ENCODE assay signal across 9 mouse cellular contexts in genomic region chr2:154891585-154891984, GRCm38 (mm10). TPM values are rescaled to one million over a fixed set of nuclear protein-coding genes. Genes with fewer than 3 reads are reported as not detected.
A peak's percentile ranks its signal among the peaks of the same experiment; 100 is the strongest.
DNase-seq lines count a peak whose midpoint lies in the region; ATAC-seq and TF ChIP-seq lines count a peak whose summit lies in the region.
"Had no signal": no experiment of that assay in that cellular context is flagged by ENCODE, and none has a peak within 500 bp of the region (broad histone marks: within the 10 kb centered on the region; RNA-seq: fewer than 3 reads in every experiment).

No protein-coding gene starts in this region.

- peak overlapping the region; percentile 87 for H3K4me3 ChIP-seq in heart, embryonic 15.5 days
- H3K4me3 ChIP-seq in ES-E14 (ENCODE audit: insufficient read depth in 1 of 2, low read depth in 1 of 2, low read length in 2 of 2, poor library complexity in 1 of 2, severe bottlenecking in 1 of 2): peak overlapping the region; percentile 78 to 95
- H3K4me3 ChIP-seq in forebrain, embryonic 15.5 days: peak overlapping the region; percentile 94
- peak overlapping the region; percentile 84 for H3K4me3 ChIP-seq in liver, postnatal 0 days (ENCODE audit: low read depth, low read length)

- peak overlapping the region; percentile 86 for H3K27ac ChIP-seq in heart, embryonic 15.5 days
- peak overlapping the region; percentile 80; the same call in 1 of the 2 replicates for H3K27ac ChIP-seq in ES-E14 (ENCODE audit: insufficient read depth, low read depth, low read length, poor library complexity, severe bottlenecking)
- H3K27ac ChIP-seq in forebrain, embryonic 15.5 days (replicated peaks): no peak overlapping the region; the same call in 1 of the 2 replicates
- H3K27ac ChIP-seq in liver, postnatal 0 days (ENCODE audit: low read depth): peak overlapping the region; percentile 95

- peaks cover 13% of the 10 kb centered on the region for H3K4me1 ChIP-seq in heart, embryonic 15.5 days (replicated peaks)
- peaks cover 2 to 14% of the 10 kb centered on the region in 2 experiments; a peak in 2 of 4 replicates for H3K4me1 ChIP-seq in ES-E14 (ENCODE audit: control insufficient read depth in 2 of 2, insufficient read depth in 2 of 2, low read length in 2 of 2, poor library complexity in 1 of 2)
- peaks cover 26% of the 10 kb centered on the region for H3K4me1 ChIP-seq in forebrain, embryonic 15.5 days
- H3K4me1 ChIP-seq in liver, postnatal 0 days (ENCODE audit: insufficient read depth): peaks cover 15% of the 10 kb centered on the region

- H3K9ac ChIP-seq in heart, embryonic 15.5 days: peak overlapping the region; percentile 88
- peak overlapping the region; percentile 95; the same call in 1 of the 2 replicates for H3K9ac ChIP-seq in ES-E14 (ENCODE audit: insufficient read depth, low read depth, low read length, poor library complexity, severe bottlenecking)
- H3K9ac ChIP-seq in forebrain, embryonic 15.5 days (replicated peaks): peak overlapping the region; percentile 85
- H3K9ac ChIP-seq in liver, postnatal 0 days (replicated peaks): peak overlapping the region; percentile 96

- WGBS in heart, embryonic 15.5 days: 4% methylated on average over 2 of the region's 2 CpGs
- 19% methylated on average over 2 of the region's 2 CpGs for WGBS in forebrain, embryonic 15.5 days
- WGBS in liver, postnatal 0 days (ENCODE audit: insufficient replicate concordance): 2% methylated on average over 2 of the region's 2 CpGs

- H3K9me3 ChIP-seq in heart, embryonic 15.5 days (replicated peaks): no peaks in the 10 kb centered on the region
- H3K9me3 ChIP-seq in ES-E14 (ENCODE audit: control insufficient read depth, insufficient read depth, low read depth, low read length): no peaks in the 10 kb centered on the region
- H3K9me3 ChIP-seq in forebrain, embryonic 15.5 days: no peaks in the 10 kb centered on the region
- H3K9me3 ChIP-seq in liver, postnatal 0 days (ENCODE audit: low read length): no peaks in the 10 kb centered on the region

- no peak for TF ChIP-seq EP300 in liver, postnatal 0 days (IDR thresholded peaks at IDR 0.05; ENCODE audit: low read depth)

- DNase-seq in heart, postnatal 14 days: no peak
- DNase-seq in ES-E14 (ENCODE audit: low read depth, low spot score): no peak
- DNase-seq in liver, postnatal 0 days: no peak
- DNase-seq in adrenal gland, postnatal 25 days: no peak
- DNase-seq in right cerebral cortex, postnatal 25 days: no peak
- DNase-seq: layer of hippocampus, adult 9-11 months had no signal

- peak overlapping the region; percentile 83 for H3K4me2 ChIP-seq in heart, embryonic 15.5 days
- H3K4me2 ChIP-seq in forebrain, embryonic 15.5 days (replicated peaks): peak overlapping the region; percentile 70
- peak overlapping the region; percentile 86 for H3K4me2 ChIP-seq in liver, postnatal 0 days (ENCODE audit: low read depth, low read length)

- no peak for ATAC-seq in heart, embryonic 15.5 days (replicated peaks; ENCODE audit: insufficient number of reproducible peaks, insufficient read depth, low FRiP score, low read depth)
- ATAC-seq in forebrain, embryonic 15.5 days (replicated peaks): no peak
- ATAC-seq in liver, postnatal 0 days: no peak
- no peak for ATAC-seq in activated CD4-positive, CD25-positive, alpha-beta regulatory T cell, adult 4 months

- intact Hi-C loops in heart, postnatal 14 days (cut with DNase I): loop anchor here (5.0 kb wide), 1 partner anchor 89 kb away; no protein-coding TSS in a partner anchor

- no peaks in the 10 kb centered on the region for H3K27me3 ChIP-seq in heart, embryonic 15.5 days
- H3K27me3 ChIP-seq in forebrain, embryonic 15.5 days: peaks cover 3% of the 10 kb centered on the region; the same call in 1 of the 2 replicates
- no peaks in the 10 kb centered on the region for H3K27me3 ChIP-seq in liver, postnatal 0 days (ENCODE audit: insufficient read depth, low read length)

- H3K36me3 ChIP-seq in heart, embryonic 15.5 days: peaks cover 14% of the 10 kb centered on the region
- H3K36me3 ChIP-seq in ES-E14 (ENCODE audit: control insufficient read depth, insufficient read depth, low read length, poor library complexity, severe bottlenecking): peaks cover 16% of the 10 kb centered on the region
- peaks cover 10% of the 10 kb centered on the region for H3K36me3 ChIP-seq in forebrain, embryonic 15.5 days
- H3K36me3 ChIP-seq in liver, postnatal 0 days (replicated peaks; ENCODE audit: insufficient read depth, low read length): peaks cover 15% of the 10 kb centered on the region

- no peak for TF ChIP-seq CTCF in liver, postnatal 0 days (IDR thresholded peaks at IDR 0.05; ENCODE audit: low read depth)

- in situ Hi-C loops in ES-E14 (cut with MboI; ENCODE audit: low sequenced_read_pairs in 2 of 2, unreplicated experiment in 2 of 2): no loop called here

TF ChIP-seq in ES-E14, 5 proteins besides CTCF, POLR2A, EP300 and RAD21:
- no peak for TF ChIP-seq HCFC1 (IDR thresholded peaks at IDR 0.05; ENCODE audit: borderline replicate concordance, insufficient read depth, low read length)
- TF ChIP-seq CHD2 (IDR thresholded peaks at IDR 0.05; ENCODE audit: low read depth, low read length): no peak
- TF ChIP-seq ZNF384 (IDR thresholded peaks at IDR 0.05; ENCODE audit: low read depth, low read length): no peak
- TF ChIP-seq MAFK (IDR thresholded peaks at IDR 0.05; ENCODE audit: insufficient read depth, low read depth, low read length): no peak
- no peak for TF ChIP-seq ZC3H11A (IDR thresholded peaks at IDR 0.05; ENCODE audit: borderline replicate concordance, low read depth, low read length)

RNA-seq across cellular contexts. Expression of gene Eif2s2, which starts 1.1 kb away (rescaled TPM):
- 49.6 and 66.3 TPM in 2 replicates for polyA plus RNA-seq in heart, embryonic 15.5 days (2015; fragmentation: Nextera tagmentation; extraction: Ambion mirVana)
- total RNA-seq in heart, postnatal 14 days (2021): 10 to 100 TPM; 51.6 to 54.7 TPM
- total RNA-seq in ES-E14 (2012; rRNA removed): 140 and 229 TPM in 2 replicates
- polyA plus RNA-seq in forebrain, embryonic 15.5 days (2015; fragmentation: Nextera tagmentation; extraction: Ambion mirVana): 69.1 and 70.9 TPM in 2 replicates
- 57.9 and 60.8 TPM in 2 replicates for polyA plus RNA-seq in liver, postnatal 0 days (2015; fragmentation: Nextera tagmentation; extraction: Ambion mirVana)
- total RNA-seq in adrenal gland, postnatal 25 days (2021): 107 and 151 TPM in 2 replicates
- polyA plus RNA-seq in activated CD4-positive, CD25-positive, alpha-beta regulatory T cell, adult 4 months (2017; shearing (Covaris generic)): 100 to 1,000 TPM in 1 of 2 experiments, 10 to 100 TPM in 1; 94.5 to 114 TPM
